Mouse (Mus musculus) liver, embryonic 11.5 days (tissue): Measurements from ENCODE around the gene Ak7. TPM values are rescaled to one million over a fixed set of nuclear protein-coding genes. Genes with fewer than 3 reads are reported as not detected.

Experiments
- ATAC-seq: fragments of 200-750 bp; cut with Nextera tagmentation; replicated peaks from 2 replicates; pipeline ENCODE4 v1.8.0; 2017; ENCODE audit warnings: moderate number of reproducible peaks, mild to moderate bottlenecking, moderate TSS enrichment, moderate library complexity; ENCODE audit not compliant: low FRiP score
- DNase-seq: peaks from one replicate; pipeline ENCODE4 v3.0.0-alpha.2; 2017; ENCODE audit warnings: low spot score
- H3K27ac ChIP-seq: fragments of 300-500 bp; sonication (generic); 2 replicates; pipeline ENCODE4 v1.5.1; 2014; ENCODE audit warnings: mild to moderate bottlenecking, low read depth, low read length, control low read depth
- H3K27me3 ChIP-seq: fragments of 300-500 bp; sonication (generic); replicated peaks from 2 replicates; pipeline ENCODE4 v1.6.1; 2014; ENCODE audit warnings: low read length, mixed read lengths; ENCODE audit not compliant: control insufficient read depth, insufficient read depth
- H3K36me3 ChIP-seq: fragments of 300-500 bp; sonication (generic); 2 replicates; pipeline ENCODE4 v1.6.1; 2014; ENCODE audit warnings: mild to moderate bottlenecking, low read length, moderate library complexity, mixed read lengths; ENCODE audit not compliant: control insufficient read depth, insufficient read depth
- H3K4me1 ChIP-seq: fragments of 300-500 bp; sonication (generic); replicated peaks from 2 replicates; pipeline ENCODE4 v1.6.1; 2014; ENCODE audit warnings: low read length, mixed read lengths; ENCODE audit not compliant: control insufficient read depth, insufficient read depth
- H3K4me2 ChIP-seq: fragments of 300-500 bp; sonication (generic); 2 replicates; pipeline ENCODE4 v1.6.1; 2014; ENCODE audit warnings: mild to moderate bottlenecking, control low read depth, moderate library complexity
- H3K4me3 ChIP-seq: fragments of 300-500 bp; sonication (generic); 2 replicates; pipeline ENCODE4 v1.5.1; 2014; ENCODE audit warnings: low read depth, low read length, control low read depth
- H3K9ac ChIP-seq: fragments of 300-500 bp; sonication (generic); 2 replicates; pipeline ENCODE4 v1.6.1; 2014; ENCODE audit warnings: low read depth, low read length, control low read depth
- H3K9me3 ChIP-seq: fragments of 300-500 bp; sonication (generic); 2 replicates; pipeline ENCODE4 v1.6.1; 2016; ENCODE audit warnings: low read length, inconsistent platforms, mixed read lengths; ENCODE audit not compliant: control insufficient read depth
- WGBS: fragments of 180-500 bp; shearing (Covaris S2); extraction: QIAGEN DNeasy Blood & Tissue Kit; methylation state at CpG from one replicate; pipeline ENCODE4 v1.1.7; 2014; 5-methylcytosine and 5-hydroxymethylcytosine counted together
- polyA plus RNA-seq: library from polyadenylated mRNA; unstranded; fragments of >200 nt; fragmentation: Nextera tagmentation; extraction: Ambion mirVana; gene quantifications from 2 replicates; pipeline ENCODE4 v1.2.1, GENCODE M21; 2014

The Ak7 gene
- polyA plus RNA-seq, 1 experiment from 2014 or later = 0.10 TPM

- no peaks in the 10 kb centered on the region for H3K27me3 ChIP-seq
- H3K36me3 ChIP-seq = peaks cover 4% of the 10 kb centered on the region; the same call in 1 of the 2 replicates
- ATAC-seq (no peak), DNase-seq (no peak)
- no peaks in the 10 kb centered on the region for H3K9me3 ChIP-seq
- peaks cover 14% of the 10 kb centered on the region; the same call in 1 of the 2 replicates for H3K4me1 ChIP-seq
- H3K27ac ChIP-seq = no peak overlapping the region
- H3K9ac ChIP-seq = no peak overlapping the region
- no peak overlapping the region for H3K4me3 ChIP-seq
- no peak overlapping the region for H3K4me2 ChIP-seq
- WGBS = 89% methylated on average over 4 of the region's 4 CpGs
Measured at GRCm38 (mm10) chr12:105688546-105688945, 17.2 kb upstream of the Ak7 start.

- peaks cover 7% of the 10 kb centered on the region; the same call in 1 of the 2 replicates for H3K36me3 ChIP-seq
- no peak overlapping the region for H3K4me2 ChIP-seq
- H3K27ac ChIP-seq = no peak overlapping the region
- no peaks in the 10 kb centered on the region for H3K27me3 ChIP-seq
- DNase-seq (no peak), ATAC-seq (no peak)
- H3K4me1 ChIP-seq = peaks cover 13% of the 10 kb centered on the region; the same call in 1 of the 2 replicates
- WGBS = 84% methylated on average over 13 of the region's 13 CpGs
- no peak overlapping the region for H3K4me3 ChIP-seq
- H3K9me3 ChIP-seq = no peaks in the 10 kb centered on the region
- H3K9ac ChIP-seq = no peak overlapping the region
Measured at GRCm38 (mm10) chr12:105689435-105689834, 16.3 kb upstream of the Ak7 start.

GRCm38 (mm10) chr12:105694021-105694420 lies 11.8 kb upstream of the Ak7 start:
- Histone ChIP-seq H3K36me3 (peaks cover 7% of the 10 kb centered on the region; the same call in 1 of the 2 replicates), H3K9me3 (no peaks in the 10 kb centered on the region), H3K4me3 (no peak overlapping the region), H3K9ac (no peak overlapping the region), H3K27ac (no peak overlapping the region), H3K4me2 (no peak overlapping the region), H3K4me1 (0 out of 2 replicates have a peak, but pooled peaks cover 2% of the 10 kb centered on the region), H3K27me3 (no peaks in the 10 kb centered on the region)
- ATAC-seq = no peak
- 96% methylated on average over 2 of the region's 2 CpGs for WGBS
- no peak for DNase-seq

- Histone ChIP-seq H3K27me3 (no peaks in the 10 kb centered on the region), H3K9ac (no peak overlapping the region), H3K27ac (no peak overlapping the region), H3K4me1 (no peaks in the 10 kb centered on the region), H3K4me3 (no peak overlapping the region), H3K9me3 (no peaks in the 10 kb centered on the region), H3K4me2 (no peak overlapping the region), H3K36me3 (peaks cover 7% of the 10 kb centered on the region; the same call in 1 of the 2 replicates)
- ATAC-seq (no peak), DNase-seq (no peak)
- 72% methylated on average over 7 of the region's 7 CpGs for WGBS
Measured at GRCm38 (mm10) chr12:105695848-105696247, 9.9 kb upstream of the Ak7 start.

GRCm38 (mm10) chr12:105697104-105697780 lies 8.5 kb upstream of the Ak7 start:
- Histone ChIP-seq H3K4me3 (no peak overlapping the region), H3K9ac (no peak overlapping the region), H3K36me3 (peaks cover 7% of the 10 kb centered on the region; the same call in 1 of the 2 replicates), H3K9me3 (no peaks in the 10 kb centered on the region), H3K4me2 (no peak overlapping the region), H3K4me1 (no peaks in the 10 kb centered on the region), H3K27ac (no peak overlapping the region), H3K27me3 (no peaks in the 10 kb centered on the region)
- WGBS = 85% methylated on average over 8 of the region's 8 CpGs
- ATAC-seq (no peak), DNase-seq (no peak)

- no peak overlapping the region for H3K4me3 ChIP-seq
- no peak for DNase-seq
- H3K4me1 ChIP-seq = peaks cover 5% of the 10 kb centered on the region
- H3K36me3 ChIP-seq = peaks cover 4% of the 10 kb centered on the region; the same call in 1 of the 2 replicates
- 92% methylated on average over 12 of the region's 12 CpGs for WGBS
- H3K9ac ChIP-seq = no peak overlapping the region
- no peak overlapping the region for H3K4me2 ChIP-seq
- no peaks in the 10 kb centered on the region for H3K9me3 ChIP-seq
- H3K27ac ChIP-seq = no peak overlapping the region
- no peaks in the 10 kb centered on the region for H3K27me3 ChIP-seq
- no peak for ATAC-seq
Measured at GRCm38 (mm10) chr12:105700433-105700832, 5.3 kb upstream of the Ak7 start.

- Histone ChIP-seq H3K4me1 (peaks cover 7% of the 10 kb centered on the region; the same call in 1 of the 2 replicates), H3K36me3 (no peaks in the 10 kb centered on the region), H3K4me2 (peak overlapping the region; percentile 52), H3K27ac (no peak overlapping the region), H3K9ac (0 out of 2 replicates have a peak overlapping the region, but pooled peaks have one; percentile 14), H3K9me3 (no peaks in the 10 kb centered on the region), H3K27me3 (no peaks in the 10 kb centered on the region), H3K4me3 (peak overlapping the region; percentile 23)
- peak; percentile 80 for ATAC-seq
- DNase-seq = no peak
- WGBS = 55% methylated on average over 17 of the region's 17 CpGs
Measured at GRCm38 (mm10) chr12:105718616-105719015, 12.8 kb downstream of the Ak7 start.

- Histone ChIP-seq H3K27ac (no peak overlapping the region), H3K9me3 (no peaks in the 10 kb centered on the region), H3K9ac (no peak overlapping the region), H3K4me3 (no peak overlapping the region), H3K27me3 (no peaks in the 10 kb centered on the region), H3K36me3 (no peaks in the 10 kb centered on the region), H3K4me1 (peaks cover 13% of the 10 kb centered on the region), H3K4me2 (no peak overlapping the region)
- WGBS = 65% methylated on average over 3 of the region's 3 CpGs
- no peak for DNase-seq
- ATAC-seq = no peak
Measured at GRCm38 (mm10) chr12:105720196-105720595, 14.4 kb downstream of the Ak7 start.
